Mouse (Mus musculus) ES-E14 (cell line): Measurements from ENCODE around the gene Pid1.

Source experiments
- CHD2 ChIP-seq: IDR thresholded peaks from 2 replicates; pipeline ENCODE4 v1.6.1; 2014; ENCODE audit warnings: mild to moderate bottlenecking, low read depth, low read length, inconsistent platforms
- HCFC1 ChIP-seq: IDR thresholded peaks from 2 replicates; pipeline ENCODE4 v1.6.1; 2012; ENCODE audit warnings: low read length, inconsistent platforms, borderline replicate concordance; ENCODE audit not compliant: insufficient read depth
- MAFK ChIP-seq: IDR thresholded peaks from 2 replicates; pipeline ENCODE4 v1.6.1; 2014; ENCODE audit warnings: mild to moderate bottlenecking, low read depth, low read length, inconsistent platforms; ENCODE audit not compliant: insufficient read depth
- ZC3H11A ChIP-seq: IDR thresholded peaks from 2 replicates; pipeline ENCODE4 v1.6.1; 2012; ENCODE audit warnings: low read depth, mild to moderate bottlenecking, inconsistent platforms, low read length, borderline replicate concordance
- ZNF384 ChIP-seq: IDR thresholded peaks from 2 replicates; pipeline ENCODE4 v1.6.1; 2012; ENCODE audit warnings: low read depth, low read length, inconsistent platforms

- no peak for TF ChIP-seq MAFK
- no peak for TF ChIP-seq ZC3H11A
- no peak for TF ChIP-seq CHD2
- TF ChIP-seq HCFC1, result no peak
- no peak for TF ChIP-seq ZNF384
Observed at GRCm38 (mm10) chr1:84119306-84119705, 244.7 kb downstream of the Pid1 start.
